Mouse (Mus musculus) hindbrain, embryonic 10.5 days (tissue): Measurements from ENCODE around the gene Ep400. TPM values are rescaled to one million over a fixed set of nuclear protein-coding genes. Genes with fewer than 3 reads are reported as not detected.

Source experiments
- DNase-seq: peaks from one replicate; pipeline ENCODE4 v3.0.0-alpha.2; 2017; ENCODE audit warnings: low spot score
- H3K27ac ChIP-seq: fragments of 300-500 bp; sonication (generic); 2 replicates; pipeline ENCODE4 v1.5.1; 2016; ENCODE audit warnings: mild to moderate bottlenecking, moderate library complexity
- H3K27me3 ChIP-seq: fragments of 300-500 bp; sonication (generic); 2 replicates; pipeline ENCODE4 v1.6.1; 2016; ENCODE audit warnings: mild to moderate bottlenecking; ENCODE audit not compliant: poor library complexity, insufficient read depth, severe bottlenecking
- H3K36me3 ChIP-seq: fragments of 300-500 bp; sonication (generic); 2 replicates; pipeline ENCODE4 v1.6.1; 2016; ENCODE audit warnings: mild to moderate bottlenecking, moderate library complexity
- H3K4me1 ChIP-seq: fragments of 300-500 bp; sonication (generic); replicated peaks from 2 replicates; pipeline ENCODE4 v1.6.1; 2016; ENCODE audit warnings: mild to moderate bottlenecking
- H3K4me3 ChIP-seq: fragments of 300-500 bp; sonication (generic); 2 replicates; pipeline ENCODE4 v1.5.1; 2016; ENCODE audit warnings: mild to moderate bottlenecking, moderate library complexity
- H3K9me3 ChIP-seq: fragments of 300-500 bp; sonication (generic); 2 replicates; pipeline ENCODE4 v1.6.1; 2016; ENCODE audit warnings: mild to moderate bottlenecking, moderate library complexity
- WGBS: fragments of 180-500 bp; shearing (Covaris S2); methylation state at CpG from one replicate; pipeline ENCODE4 v1.1.7; 2016; 5-methylcytosine and 5-hydroxymethylcytosine counted together
- polyA plus RNA-seq: library from polyadenylated mRNA; unstranded; fragments of >200 nt; fragmentation: Nextera tagmentation; extraction: Ambion mirVana; gene quantifications from 2 replicates; pipeline ENCODE4 v1.2.1, GENCODE M21; 2016

Gene Ep400
- polyA plus RNA-seq, 1 experiment from 2014 or later, result 68.6 TPM

DNA sequence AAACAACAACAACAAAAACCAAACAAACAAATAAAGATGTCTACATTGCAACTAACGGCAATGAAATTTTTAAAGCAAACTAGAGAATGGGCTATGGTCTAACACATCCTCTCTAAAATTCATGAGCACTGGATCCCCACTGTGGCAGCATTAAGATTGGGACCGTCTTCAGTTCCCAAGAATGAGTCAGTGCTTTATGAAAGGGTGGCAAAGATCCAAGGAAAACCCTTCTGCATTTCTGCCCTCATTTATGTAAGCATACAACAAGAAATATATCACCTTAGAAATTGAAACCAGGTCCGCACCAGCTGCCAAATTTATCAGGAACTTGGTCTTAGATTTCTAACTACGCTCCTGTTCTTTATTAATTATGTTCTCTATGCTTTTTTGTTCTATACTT, 61.3 kb downstream of the Ep400 start:
- DNase-seq, result no peak
- Histone ChIP-seq H3K4me1 (no peaks in the 10 kb centered on the region), H3K9me3 (no peaks in the 10 kb centered on the region), H3K27me3 (no peaks in the 10 kb centered on the region), H3K4me3 (no peak overlapping the region), H3K36me3 (peaks cover 92% of the 10 kb centered on the region), H3K27ac (no peak overlapping the region)
- WGBS, result 95% methylated on average over 4 of the region's 4 CpGs

- Histone ChIP-seq H3K9me3 (no peaks in the 10 kb centered on the region), H3K27me3 (no peaks in the 10 kb centered on the region), H3K4me3 (no peak overlapping the region), H3K4me1 (no peaks in the 10 kb centered on the region), H3K27ac (no peak overlapping the region), H3K36me3 (peaks cover 99% of the 10 kb centered on the region)
- 88% methylated on average over 1 of the region's 1 CpGs for WGBS
- no peak for DNase-seq
Observed at GRCm38 (mm10) chr5:110704004-110704403, 66.5 kb downstream of the Ep400 start.

- Histone ChIP-seq H3K9me3 (no peaks in the 10 kb centered on the region), H3K4me3 (no peak overlapping the region), H3K36me3 (peaks cover 97% of the 10 kb centered on the region), H3K27ac (no peak overlapping the region), H3K27me3 (no peaks in the 10 kb centered on the region), H3K4me1 (no peaks in the 10 kb centered on the region)
- 92% methylated on average over 4 of the region's 4 CpGs for WGBS
- DNase-seq, result no peak
Observed at GRCm38 (mm10) chr5:110698617-110699016, 71.9 kb downstream of the Ep400 start.

DNA sequence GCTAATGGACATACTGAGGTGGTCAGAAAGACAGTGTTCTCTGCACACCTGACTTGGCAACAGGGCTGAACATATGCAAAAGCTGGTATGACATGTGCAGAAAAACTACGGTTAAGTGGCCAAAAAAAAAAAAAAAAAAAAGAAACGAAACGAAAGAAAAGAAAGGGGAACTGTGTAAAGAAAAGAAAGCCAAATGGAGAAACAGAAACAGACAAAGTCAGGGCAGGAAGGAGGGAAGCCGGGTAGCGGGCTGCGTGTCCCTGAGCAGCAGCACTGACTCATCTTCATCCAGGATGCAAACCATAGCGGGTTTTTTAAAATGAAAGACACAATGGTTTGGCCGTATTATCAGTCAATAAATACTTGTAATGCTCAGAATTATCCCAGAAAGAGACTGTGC, 88.5 kb downstream of the Ep400 start:
- DNase-seq, result no peak
- H3K36me3 ChIP-seq, result peaks cover 100% of the 10 kb centered on the region
- 90% methylated on average over 8 of the region's 8 CpGs for WGBS
- no peaks in the 10 kb centered on the region for H3K9me3 ChIP-seq
- no peaks in the 10 kb centered on the region for H3K27me3 ChIP-seq
- H3K27ac ChIP-seq, result no peak overlapping the region
- H3K4me1 ChIP-seq, result no peaks in the 10 kb centered on the region
- H3K4me3 ChIP-seq, result no peak overlapping the region

- Histone ChIP-seq H3K4me1 (no peaks in the 10 kb centered on the region), H3K4me3 (no peak overlapping the region), H3K9me3 (no peaks in the 10 kb centered on the region), H3K27ac (no peak overlapping the region), H3K27me3 (no peaks in the 10 kb centered on the region), H3K36me3 (peaks cover 98% of the 10 kb centered on the region)
- 70% methylated on average over 6 of the region's 6 CpGs for WGBS
- DNase-seq, result no peak
Observed at GRCm38 (mm10) chr5:110665486-110666121, 104.9 kb downstream of the Ep400 start.

GRCm38 (mm10) chr5:110664750-110665269, 105.7 kb downstream of the Ep400 start:
- H3K27me3 ChIP-seq, result no peaks in the 10 kb centered on the region
- 90% methylated on average over 2 of the region's 2 CpGs for WGBS
- DNase-seq, result no peak
- no peaks in the 10 kb centered on the region for H3K4me1 ChIP-seq
- no peak overlapping the region for H3K27ac ChIP-seq
- peaks cover 98% of the 10 kb centered on the region for H3K36me3 ChIP-seq
- no peaks in the 10 kb centered on the region for H3K9me3 ChIP-seq
- no peak overlapping the region for H3K4me3 ChIP-seq

GRCm38 (mm10) chr5:110664041-110664440, 106.5 kb downstream of the Ep400 start:
- 92% methylated on average over 2 of the region's 2 CpGs for WGBS
- peaks cover 98% of the 10 kb centered on the region for H3K36me3 ChIP-seq

GRCm38 (mm10) chr5:110659682-110660081, 110.8 kb downstream of the Ep400 start:
- no peaks in the 10 kb centered on the region for H3K4me1 ChIP-seq
- DNase-seq, result no peak
- no peak overlapping the region for H3K27ac ChIP-seq
- H3K36me3 ChIP-seq, result peaks cover 98% of the 10 kb centered on the region
- no peak overlapping the region for H3K4me3 ChIP-seq
- H3K27me3 ChIP-seq, result no peaks in the 10 kb centered on the region
- H3K9me3 ChIP-seq, result no peaks in the 10 kb centered on the region

More at GRCm38 (mm10) chr5:110664041-110664440, 106.5 kb downstream of the Ep400 start:
- DNase-seq, result no peak
- H3K4me3 ChIP-seq, result no peak overlapping the region
- no peaks in the 10 kb centered on the region for H3K27me3 ChIP-seq
- H3K4me1 ChIP-seq, result no peaks in the 10 kb centered on the region
- H3K9me3 ChIP-seq, result no peaks in the 10 kb centered on the region
- no peak overlapping the region for H3K27ac ChIP-seq

- Histone ChIP-seq H3K27me3 (no peaks in the 10 kb centered on the region), H3K4me1 (peaks cover 21% of the 10 kb centered on the region), H3K27ac (peak overlapping the region; percentile 91), H3K4me3 (peak overlapping the region; percentile 86), H3K9me3 (no peaks in the 10 kb centered on the region), H3K36me3 (peaks cover 75% of the 10 kb centered on the region)
- 2% methylated on average over 37 of the region's 37 CpGs for WGBS
- DNase-seq, result no peak
Observed at GRCm38 (mm10) chr5:110653686-110654085, 116.8 kb downstream of the Ep400 start.

- H3K4me1 ChIP-seq, result peaks cover 21% of the 10 kb centered on the region
- DNase-seq, result peak; percentile 95
- H3K27me3 ChIP-seq, result no peaks in the 10 kb centered on the region
- H3K4me3 ChIP-seq, result peak within 1 kb of the TSS; percentile 86
- 2% methylated on average over 91 of the region's 91 CpGs for WGBS
- peak within 1 kb of the TSS; percentile 91 for H3K27ac ChIP-seq
- peaks cover 75% of the 10 kb centered on the region for H3K36me3 ChIP-seq
- H3K9me3 ChIP-seq, result no peaks in the 10 kb centered on the region
Observed at GRCm38 (mm10) chr5:110652719-110653648, 117.5 kb downstream of the Ep400 start, which contains the start of the genes Noc4l and Ddx51. Noc4l (minus strand) TSS chr5:110653417. Ddx51 (plus strand) TSS chr5:110653451.

GRCm38 (mm10) chr5:110646377-110646776, 124.1 kb downstream of the Ep400 start:
- H3K9me3 ChIP-seq, result 0 out of 2 replicates have a peak, but pooled peaks cover 6% of the 10 kb centered on the region
- no peak overlapping the region for H3K27ac ChIP-seq
- no peaks in the 10 kb centered on the region for H3K4me1 ChIP-seq
- peaks cover 64% of the 10 kb centered on the region for H3K36me3 ChIP-seq
- no peak overlapping the region for H3K4me3 ChIP-seq
- no peak for DNase-seq
- H3K27me3 ChIP-seq, result no peaks in the 10 kb centered on the region

- 0 out of 2 replicates have a peak, but pooled peaks cover 5% of the 10 kb centered on the region for H3K4me1 ChIP-seq
- H3K36me3 ChIP-seq, result no peaks in the 10 kb centered on the region
- DNase-seq, result peak; percentile 77
- WGBS, result 28% methylated on average over 12 of the region's 12 CpGs
- H3K9me3 ChIP-seq, result 0 out of 2 replicates have a peak, but pooled peaks cover 6% of the 10 kb centered on the region
- peaks cover 7% of the 10 kb centered on the region; the same call in 1 of the 2 replicates for H3K27me3 ChIP-seq
- H3K4me3 ChIP-seq, result no peak overlapping the region
- H3K27ac ChIP-seq, result peak overlapping the region; percentile 77
Observed at GRCm38 (mm10) chr5:110639459-110639858, 131.1 kb downstream of the Ep400 start.
